ENCODE assay signal across 8 mouse cellular contexts in the genomic region with DNA sequence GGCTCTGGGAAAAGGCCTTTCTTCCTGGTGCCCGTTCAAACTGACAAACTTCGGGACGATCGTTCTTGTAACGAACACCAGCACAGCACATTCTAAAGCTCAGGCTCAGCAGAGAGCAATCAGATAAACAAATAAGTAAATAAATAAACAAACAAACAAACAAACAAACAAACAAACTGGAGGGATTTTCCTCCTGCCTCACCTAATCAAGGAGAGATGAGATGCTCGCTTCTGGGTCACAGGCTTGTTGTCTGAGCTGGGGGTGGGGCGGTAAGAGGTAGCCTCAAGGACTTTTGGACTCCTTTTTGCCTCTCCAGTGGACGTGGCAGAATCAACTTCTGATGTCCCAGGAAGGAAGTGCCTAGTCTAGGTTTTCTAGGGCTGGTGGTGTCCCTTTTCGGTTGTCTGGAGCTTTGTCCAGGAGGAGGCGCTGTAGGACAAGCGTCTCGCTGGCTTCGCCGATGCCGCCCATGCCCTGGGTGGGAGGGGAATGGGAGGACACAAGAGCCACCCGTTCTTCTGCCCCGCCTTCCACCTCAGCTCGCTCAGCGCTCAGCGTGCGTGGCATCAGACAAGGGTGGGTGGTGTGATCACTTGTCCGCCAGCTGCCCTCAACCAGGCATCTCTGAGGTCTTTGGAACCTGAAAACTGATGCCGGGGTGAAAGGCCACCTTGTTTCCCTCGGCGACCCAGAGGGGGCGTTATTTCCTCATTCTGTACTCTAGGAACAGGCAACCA. TPM values are rescaled to one million over a fixed set of nuclear protein-coding genes. Genes with fewer than 3 reads are reported as not detected.
DNase-seq lines count a peak whose midpoint lies in the region; ATAC-seq and TF ChIP-seq lines count a peak whose summit lies in the region.

No protein-coding gene starts in this region.

- WGBS in embryonic facial prominence, embryonic 10.5 days, result 2% methylated on average over 26 of the region's 26 CpGs
- 5% methylated on average over 26 of the region's 26 CpGs for WGBS in heart, adult 2 months
- WGBS in limb, embryonic 10.5 days, result 2% methylated on average over 26 of the region's 26 CpGs
- WGBS in midbrain, embryonic 13.5 days, result 3% methylated on average over 26 of the region's 26 CpGs
- 3% methylated on average over 26 of the region's 26 CpGs for WGBS in stomach, embryonic 15.5 days

- H3K9ac ChIP-seq in heart, adult 2 months (ENCODE audit: low read depth, low read length), result no peak overlapping the region
- no peak overlapping the region for H3K9ac ChIP-seq in midbrain, embryonic 13.5 days (replicated peaks)
- H3K9ac ChIP-seq in stomach, embryonic 15.5 days, result no peak overlapping the region

- TF ChIP-seq CTCF in heart, adult 2 months (IDR thresholded peaks at IDR 0.05), result peak; percentile 88

- H3K79me2 ChIP-seq in heart, adult 2 months (replicated peaks; ENCODE audit: control insufficient read depth, insufficient read depth, low read length), result no peaks in the 10 kb centered on the region

- intact Hi-C loops in heart, adult 2 months (cut with DNase I), result loop anchor here (1.0 kb wide), 3 partner anchors 249 to 423 kb away; no protein-coding TSS in a partner anchor

- DNase-seq in 3T3-L1 (ENCODE audit: low read depth, low spot score), result peak; percentile 98
- DNase-seq in adrenal gland, adult 2 months, result peak; percentile 94
- DNase-seq in embryonic facial prominence, embryonic 10.5 days (ENCODE audit: low spot score), result peak; percentile 92
- DNase-seq in heart, adult 2 months, result peak; percentile 75 to 85
- peak; percentile 94 for DNase-seq in kidney, adult 18-20 months
- peak; percentile 96 for DNase-seq in limb, embryonic 10.5 days (ENCODE audit: low spot score)

- H3K27ac ChIP-seq in embryonic facial prominence, embryonic 10.5 days (replicated peaks), result no peak overlapping the region
- no peak overlapping the region for H3K27ac ChIP-seq in heart, adult 2 months
- H3K27ac ChIP-seq in limb, embryonic 10.5 days, result peak overlapping the region; percentile 97
- H3K27ac ChIP-seq in midbrain, embryonic 13.5 days, result no peak overlapping the region
- no peak overlapping the region for H3K27ac ChIP-seq in stomach, embryonic 15.5 days

- peak overlapping the region; percentile 47 for H3K4me2 ChIP-seq in midbrain, embryonic 13.5 days (replicated peaks)
- peak overlapping the region; percentile 53 for H3K4me2 ChIP-seq in stomach, embryonic 15.5 days

- H3K36me3 ChIP-seq in embryonic facial prominence, embryonic 10.5 days (replicated peaks), result no peaks in the 10 kb centered on the region
- no peaks in the 10 kb centered on the region for H3K36me3 ChIP-seq in heart, adult 2 months (ENCODE audit: control insufficient read depth, insufficient read depth, low read length)
- 0 out of 2 replicates have a peak, but pooled peaks cover 5% of the 10 kb centered on the region for H3K36me3 ChIP-seq in limb, embryonic 10.5 days
- no peaks in the 10 kb centered on the region for H3K36me3 ChIP-seq in midbrain, embryonic 13.5 days
- H3K36me3 ChIP-seq in stomach, embryonic 15.5 days, result no peaks in the 10 kb centered on the region

- ATAC-seq in midbrain, embryonic 13.5 days, result peak; percentile 73
- ATAC-seq in stomach, embryonic 15.5 days (ENCODE audit: insufficient read depth, low FRiP score, low read depth), result peak; percentile 66

- no peak for TF ChIP-seq POLR2A in heart, adult 2 months (IDR thresholded peaks at IDR 0.05; ENCODE audit: insufficient read depth, low read depth, low read length)

- no peaks in the 10 kb centered on the region for H3K9me3 ChIP-seq in embryonic facial prominence, embryonic 10.5 days
- H3K9me3 ChIP-seq in limb, embryonic 10.5 days (replicated peaks), result no peaks in the 10 kb centered on the region
- H3K9me3 ChIP-seq in midbrain, embryonic 13.5 days, result no peaks in the 10 kb centered on the region
- H3K9me3 ChIP-seq in stomach, embryonic 15.5 days, result no peaks in the 10 kb centered on the region

- H3K4me1 ChIP-seq in embryonic facial prominence, embryonic 10.5 days, result peaks cover 13% of the 10 kb centered on the region
- no peaks in the 10 kb centered on the region for H3K4me1 ChIP-seq in heart, adult 2 months (ENCODE audit: control insufficient read depth, insufficient read depth, low read length)
- peaks cover 78% of the 10 kb centered on the region for H3K4me1 ChIP-seq in limb, embryonic 10.5 days
- peaks cover 6% of the 10 kb centered on the region for H3K4me1 ChIP-seq in midbrain, embryonic 13.5 days (replicated peaks)
- H3K4me1 ChIP-seq in stomach, embryonic 15.5 days, result peaks cover 9% of the 10 kb centered on the region

- H3K27me3 ChIP-seq in embryonic facial prominence, embryonic 10.5 days (replicated peaks; ENCODE audit: low read depth, poor library complexity, severe bottlenecking), result peaks cover 100% of the 10 kb centered on the region
- H3K27me3 ChIP-seq in heart, adult 2 months (ENCODE audit: control insufficient read depth, insufficient read depth, low read length), result peaks cover 21% of the 10 kb centered on the region
- H3K27me3 ChIP-seq in limb, embryonic 10.5 days (ENCODE audit: low read depth, poor library complexity, severe bottlenecking), result peaks cover 30% of the 10 kb centered on the region; the same call in 1 of the 2 replicates
- H3K27me3 ChIP-seq in midbrain, embryonic 13.5 days, result peaks cover 100% of the 10 kb centered on the region
- H3K27me3 ChIP-seq in stomach, embryonic 15.5 days (replicated peaks), result peaks cover 89% of the 10 kb centered on the region

- TF ChIP-seq EP300 in heart, adult 2 months (IDR thresholded peaks at IDR 0.05; ENCODE audit: insufficient read depth, low read depth, low read length), result peak; percentile 60; the same call in 1 of the 2 replicates

- peak overlapping the region; percentile 45 for H3K4me3 ChIP-seq in embryonic facial prominence, embryonic 10.5 days
- no peak overlapping the region for H3K4me3 ChIP-seq in heart, adult 2 months
- H3K4me3 ChIP-seq in limb, embryonic 10.5 days, result peak overlapping the region; percentile 89
- H3K4me3 ChIP-seq in midbrain, embryonic 13.5 days (replicated peaks), result peak overlapping the region; percentile 23
- peak overlapping the region; percentile 23; the same call in 1 of the 2 replicates for H3K4me3 ChIP-seq in stomach, embryonic 15.5 days (replicated peaks)

RNA-seq across cellular contexts. Expression of a gene that starts 3.9 kb away (rescaled TPM):
- total RNA-seq in adrenal gland, adult 2 months (2021), result 10 to 100 TPM; 16.7 to 19.3 TPM
- 72.3 and 92.5 TPM in 2 replicates for polyA plus RNA-seq in adrenal gland, adult 2 months (2012; rRNA removed)
- polyA plus RNA-seq in embryonic facial prominence, embryonic 10.5 days (2016; fragmentation: Nextera tagmentation; extraction: Ambion mirVana), result not detected in 2 replicates
- under 1 TPM; 0.21 to 0.45 TPM for total RNA-seq in heart, adult 2 months (2021)
- 0.53 and 1.0 TPM in 2 replicates for polyA plus RNA-seq in heart, adult 2 months (2012; rRNA removed)
- 1.2 and 2.3 TPM in 2 replicates for polyA plus RNA-seq in limb, embryonic 10.5 days (2016; fragmentation: Nextera tagmentation; extraction: Ambion mirVana)
- polyA plus RNA-seq in midbrain, embryonic 13.5 days (2015; fragmentation: Nextera tagmentation; extraction: Ambion mirVana), result not detected in 2 replicates
- 0.53 and 0.92 TPM in 2 replicates for polyA plus RNA-seq in stomach, embryonic 15.5 days (2015; fragmentation: Nextera tagmentation; extraction: Ambion mirVana)

RNA-seq across cellular contexts. Expression of a gene that starts 3.9 kb away (rescaled TPM):
- total RNA-seq in adrenal gland, adult 2 months (2021), result 1 to 10 TPM in 1 of 2 experiments, under 1 TPM in 1; 0.62 to 1.0 TPM
- polyA plus RNA-seq in adrenal gland, adult 2 months (2012; rRNA removed), result 10.6 and 11.1 TPM in 2 replicates
- polyA plus RNA-seq in embryonic facial prominence, embryonic 10.5 days (2016; fragmentation: Nextera tagmentation; extraction: Ambion mirVana), result 1.7 and 6.9 TPM in 2 replicates
- total RNA-seq in heart, adult 2 months (2021), result not detected
- polyA plus RNA-seq in heart, adult 2 months (2012; rRNA removed), result 0.06 TPM in 1 of 2 replicates, not detected in the other
- 1.4 and 3.0 TPM in 2 replicates for polyA plus RNA-seq in limb, embryonic 10.5 days (2016; fragmentation: Nextera tagmentation; extraction: Ambion mirVana)
- polyA plus RNA-seq in midbrain, embryonic 13.5 days (2015; fragmentation: Nextera tagmentation; extraction: Ambion mirVana), result 0.17 TPM in 2 replicates
- polyA plus RNA-seq in stomach, embryonic 15.5 days (2015; fragmentation: Nextera tagmentation; extraction: Ambion mirVana), result 14.4 and 15.8 TPM in 2 replicates

RNA-seq across cellular contexts. Expression of a gene that starts 10.9 kb away (rescaled TPM):
- 1 to 10 TPM; 1.3 to 2.5 TPM for total RNA-seq in adrenal gland, adult 2 months (2021)
- polyA plus RNA-seq in adrenal gland, adult 2 months (2012; rRNA removed), result 1.3 and 2.7 TPM in 2 replicates
- polyA plus RNA-seq in embryonic facial prominence, embryonic 10.5 days (2016; fragmentation: Nextera tagmentation; extraction: Ambion mirVana), result not detected in 2 replicates
- under 1 TPM in 1 of 2 experiments, not detected in 1; 0.14 TPM for total RNA-seq in heart, adult 2 months (2021)
- polyA plus RNA-seq in heart, adult 2 months (2012; rRNA removed), result 0.04 and 0.20 TPM in 2 replicates
- 0.70 and 0.79 TPM in 2 replicates for polyA plus RNA-seq in limb, embryonic 10.5 days (2016; fragmentation: Nextera tagmentation; extraction: Ambion mirVana)
- polyA plus RNA-seq in midbrain, embryonic 13.5 days (2015; fragmentation: Nextera tagmentation; extraction: Ambion mirVana), result not detected in 2 replicates
- not detected in 2 replicates for polyA plus RNA-seq in stomach, embryonic 15.5 days (2015; fragmentation: Nextera tagmentation; extraction: Ambion mirVana)

RNA-seq across cellular contexts. Expression of a gene that starts 11.3 kb away (rescaled TPM):
- 10 to 100 TPM; 27.9 to 34.7 TPM for total RNA-seq in adrenal gland, adult 2 months (2021)
- polyA plus RNA-seq in adrenal gland, adult 2 months (2012; rRNA removed), result 19.7 and 52.7 TPM in 2 replicates
- polyA plus RNA-seq in embryonic facial prominence, embryonic 10.5 days (2016; fragmentation: Nextera tagmentation; extraction: Ambion mirVana), result not detected in 2 replicates
- 1 to 10 TPM in 1 of 2 experiments, under 1 TPM in 1; 0.61 to 1.0 TPM for total RNA-seq in heart, adult 2 months (2021)
- 0.59 and 0.61 TPM in 2 replicates for polyA plus RNA-seq in heart, adult 2 months (2012; rRNA removed)
- 11.6 and 17.4 TPM in 2 replicates for polyA plus RNA-seq in limb, embryonic 10.5 days (2016; fragmentation: Nextera tagmentation; extraction: Ambion mirVana)
- 0.08 TPM in 1 of 2 replicates, not detected in the other for polyA plus RNA-seq in midbrain, embryonic 13.5 days (2015; fragmentation: Nextera tagmentation; extraction: Ambion mirVana)
- polyA plus RNA-seq in stomach, embryonic 15.5 days (2015; fragmentation: Nextera tagmentation; extraction: Ambion mirVana), result 1.9 and 3.2 TPM in 2 replicates

RNA-seq across cellular contexts. Expression of a gene that starts 18.1 kb away (rescaled TPM):
- total RNA-seq in adrenal gland, adult 2 months (2021), result 1 to 10 TPM; 3.3 to 7.8 TPM
- polyA plus RNA-seq in adrenal gland, adult 2 months (2012; rRNA removed), result 6.5 and 9.0 TPM in 2 replicates
- not detected in 2 replicates for polyA plus RNA-seq in embryonic facial prominence, embryonic 10.5 days (2016; fragmentation: Nextera tagmentation; extraction: Ambion mirVana)
- under 1 TPM; 0.16 to 0.29 TPM for total RNA-seq in heart, adult 2 months (2021)
- polyA plus RNA-seq in heart, adult 2 months (2012; rRNA removed), result 0.10 and 0.12 TPM in 2 replicates
- 38.0 and 52.3 TPM in 2 replicates for polyA plus RNA-seq in limb, embryonic 10.5 days (2016; fragmentation: Nextera tagmentation; extraction: Ambion mirVana)
- not detected in 2 replicates for polyA plus RNA-seq in midbrain, embryonic 13.5 days (2015; fragmentation: Nextera tagmentation; extraction: Ambion mirVana)
- 0.61 and 1.3 TPM in 2 replicates for polyA plus RNA-seq in stomach, embryonic 15.5 days (2015; fragmentation: Nextera tagmentation; extraction: Ambion mirVana)

Comparison
In these comparisons a context has a peak if more than half of its experiments do, and no peak if none do; other contexts are left out.
1. RNA of a gene that starts 3.9 kb away (polyA plus RNA-seq): 72.3 to 92.5 TPM in adrenal gland, adult 2 months; 1.2 to 2.3 TPM in limb, embryonic 10.5 days, 0.53 to 1.0 TPM in heart, adult 2 months, 0.53 to 0.92 TPM in stomach, embryonic 15.5 days, not detected in midbrain, embryonic 13.5 days and not detected in embryonic facial prominence, embryonic 10.5 days; every median in the first group is over 10 times any median in the second.
2. Peak in every context shown above with its lines, with median percentiles within 50 percentile points of each other: DNase-seq.